Comparison of ENCODE assay signal across 24 mouse cellular contexts in the genomic region with DNA sequence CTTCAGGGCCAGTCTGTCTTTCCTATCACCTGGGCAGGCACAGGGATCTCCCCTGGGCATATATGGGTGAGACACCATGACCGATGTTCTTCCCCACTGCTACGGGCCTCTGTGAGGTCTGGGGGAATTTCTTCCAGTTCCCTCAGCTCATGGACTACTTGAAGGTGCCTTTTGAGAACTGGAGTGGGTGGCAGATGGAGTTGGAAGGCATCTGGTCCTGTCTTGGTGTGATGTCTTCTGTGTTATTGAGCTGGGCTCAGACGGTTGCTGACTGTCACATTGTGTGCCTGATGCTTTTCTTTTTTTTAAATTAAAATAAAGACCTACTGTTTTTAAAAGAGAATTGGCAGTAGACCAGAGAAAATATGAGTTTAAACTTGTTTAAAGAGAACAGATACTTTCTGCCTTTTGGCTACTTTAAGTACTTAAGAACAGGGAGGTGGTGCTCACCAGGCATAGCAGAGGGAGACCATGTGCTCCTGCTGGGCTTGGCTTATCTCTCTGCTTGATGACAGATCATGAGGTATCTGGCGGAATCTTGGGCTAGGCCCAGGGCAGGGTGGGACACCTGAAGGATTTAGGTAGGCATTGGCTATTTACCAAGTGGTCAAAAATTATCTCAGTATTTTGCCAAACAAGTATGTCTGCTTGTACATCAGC. TPM values are rescaled to one million over a fixed set of nuclear protein-coding genes. Genes with fewer than 3 reads are reported as not detected.
DNase-seq lines count a peak whose midpoint lies in the region; ATAC-seq and TF ChIP-seq lines count a peak whose summit lies in the region.
"Had no signal": no experiment of that assay in that cellular context is flagged by ENCODE, and none has a peak within 500 bp of the region (broad histone marks: within the 10 kb centered on the region; RNA-seq: fewer than 3 reads in every experiment).

No protein-coding gene starts in this region.

- intact Hi-C loops in left cerebral cortex, postnatal 4 days (cut with DNase I) = no loop called here

- 69% methylated on average over 4 of the region's 4 CpGs for WGBS in forebrain, postnatal 0 days
- 82% methylated on average over 4 of the region's 4 CpGs for WGBS in forebrain, embryonic 16.5 days

- H3K4me1 ChIP-seq in forebrain, postnatal 0 days (ENCODE audit: insufficient read depth) = no peaks in the 10 kb centered on the region
- peaks cover 6% of the 10 kb centered on the region; the same call in 1 of the 2 replicates for H3K4me1 ChIP-seq in forebrain, embryonic 16.5 days (replicated peaks; ENCODE audit: control insufficient read depth, insufficient read depth, low read length)
- H3K4me1 ChIP-seq: embryonic facial prominence, embryonic 10.5 days; hindbrain, embryonic 12.5 days; liver, embryonic 12.5 days had no signal

- H3K36me3 ChIP-seq in forebrain, postnatal 0 days (ENCODE audit: insufficient read depth) = no peaks in the 10 kb centered on the region
- H3K36me3 ChIP-seq in forebrain, embryonic 16.5 days (ENCODE audit: control insufficient read depth, insufficient read depth) = no peaks in the 10 kb centered on the region
- H3K36me3 ChIP-seq: embryonic facial prominence, embryonic 10.5 days; hindbrain, embryonic 12.5 days; liver, embryonic 12.5 days had no signal

- H3K27ac ChIP-seq in forebrain, postnatal 0 days (ENCODE audit: low read depth, low read length) = 0 out of 2 replicates have a peak overlapping the region, but pooled peaks have one; percentile 29
- no peak overlapping the region for H3K27ac ChIP-seq in forebrain, embryonic 16.5 days (ENCODE audit: low read length)
- H3K27ac ChIP-seq: embryonic facial prominence, embryonic 10.5 days; hindbrain, embryonic 12.5 days; liver, embryonic 12.5 days had no signal

- no peaks in the 10 kb centered on the region for H3K27me3 ChIP-seq in forebrain, postnatal 0 days (ENCODE audit: insufficient read depth, low read length)
- no peaks in the 10 kb centered on the region for H3K27me3 ChIP-seq in forebrain, embryonic 16.5 days (replicated peaks; ENCODE audit: control insufficient read depth, insufficient read depth, low read length)
- H3K27me3 ChIP-seq: CH12.LX; hindbrain, embryonic 12.5 days; liver, embryonic 12.5 days had no signal

- TF ChIP-seq CTCF in forebrain, postnatal 0 days (IDR thresholded peaks at IDR 0.05; ENCODE audit: low read depth) = no peak

- H3K9me3 ChIP-seq in forebrain, postnatal 0 days (ENCODE audit: low read length) = 0 out of 2 replicates have a peak, but pooled peaks cover 7% of the 10 kb centered on the region
- H3K9me3 ChIP-seq in forebrain, embryonic 16.5 days (ENCODE audit: control insufficient read depth, low read length) = no peaks in the 10 kb centered on the region
- H3K9me3 ChIP-seq: embryonic facial prominence, embryonic 10.5 days; hindbrain, embryonic 12.5 days; liver, embryonic 12.5 days; megakaryocyte, embryonic 14.5 days had no signal

- H3K4me3 ChIP-seq in forebrain, postnatal 0 days (ENCODE audit: low read depth, low read length) = no peak overlapping the region
- no peak overlapping the region for H3K4me3 ChIP-seq in forebrain, embryonic 16.5 days (replicated peaks; ENCODE audit: low read length)
- H3K4me3 ChIP-seq: embryonic facial prominence, embryonic 10.5 days; hindbrain, embryonic 12.5 days; liver, embryonic 12.5 days had no signal

- DNase-seq in forebrain, postnatal 0 days = peak; percentile 36
- DNase-seq in left cerebral cortex, adult 11 months (ENCODE audit: low spot score) = peak; percentile 47
- DNase-seq in left cerebral cortex, postnatal 4 days = no peak
- DNase-seq in layer of hippocampus, adult 9-11 months = peak; percentile 72
- peak; percentile 56 to 75 for DNase-seq in right cerebral cortex, postnatal 36 days (ENCODE audit: low spot score in 2 of 2)
- DNase-seq in neural tube, embryonic 10.5 days (ENCODE audit: extremely low spot score, low spot score) = no peak
- DNase-seq in thymus, postnatal 10 days (ENCODE audit: low spot score in 2 of 2) = no peak
- DNase-seq: adrenal gland, postnatal 14 days; cerebellum, adult 11 months; cerebellum, postnatal 36 days; heart, postnatal 10 days; kidney, adult 8-10 months; kidney, postnatal 25 days; lung, adult 2 months; midbrain, embryonic 14.5 days; thymus, postnatal 36 days had no signal

- ATAC-seq in forebrain, postnatal 0 days = peak; percentile 49
- no peak for ATAC-seq in forebrain, embryonic 16.5 days
- ATAC-seq: liver, embryonic 12.5 days had no signal

- H3K9ac ChIP-seq in forebrain, postnatal 0 days = no peak overlapping the region
- H3K9ac ChIP-seq in forebrain, embryonic 16.5 days (replicated peaks; ENCODE audit: low read depth, low read length) = no peak overlapping the region
- H3K9ac ChIP-seq: hindbrain, embryonic 12.5 days; liver, embryonic 12.5 days had no signal

- H3K4me2 ChIP-seq in forebrain, postnatal 0 days (ENCODE audit: low read depth) = no peak overlapping the region
- H3K4me2 ChIP-seq in forebrain, embryonic 16.5 days (ENCODE audit: low read length) = no peak overlapping the region
- H3K4me2 ChIP-seq: heart, embryonic 11.5 days; hindbrain, embryonic 12.5 days; liver, embryonic 12.5 days had no signal

RNA-seq across cellular contexts. Expression of gene Hivep3, which starts 26.1 kb away (rescaled TPM):
- 16.9 and 17.0 TPM in 2 replicates for total RNA-seq in forebrain, postnatal 0 days (2014; rRNA removed)
- polyA plus RNA-seq in forebrain, postnatal 0 days (2015; fragmentation: Nextera tagmentation; extraction: Ambion mirVana) = 21.3 and 23.1 TPM in 2 replicates
- 23.1 and 26.4 TPM in 2 replicates for polyA plus RNA-seq in forebrain, embryonic 16.5 days (2015; fragmentation: Nextera tagmentation; extraction: Ambion mirVana)
- 10 to 100 TPM; 63.9 to 64.4 TPM for total RNA-seq in left cerebral cortex, postnatal 4 days (2021)
- total RNA-seq: MEL had no signal

Comparison
In these comparisons a context has a peak if more than half of its experiments do, and no peak if none do; other contexts are left out.
1. DNase-seq: peak in forebrain, postnatal 0 days (single experiment), left cerebral cortex, adult 11 months (single experiment), layer of hippocampus, adult 9-11 months (single experiment) and right cerebral cortex, postnatal 36 days (2 of 2); none in left cerebral cortex, postnatal 4 days (single experiment), neural tube, embryonic 10.5 days (single experiment) and thymus, postnatal 10 days (0 of 2).